In genomic region chr3:119893165-119893910, GRCm38 (mm10) we compare ENCODE assay signal across 9 mouse cellular contexts.
DNase-seq lines count a peak whose midpoint lies in the region; ATAC-seq and TF ChIP-seq lines count a peak whose summit lies in the region.
"Had no signal": no experiment of that assay in that cellular context is flagged by ENCODE, and none has a peak within 500 bp of the region (broad histone marks: within the 10 kb centered on the region; RNA-seq: fewer than 3 reads in every experiment).

No protein-coding gene starts in this region.

- H3K4me1 ChIP-seq in heart, postnatal 0 days (ENCODE audit: control insufficient read depth, insufficient read depth) = no peaks in the 10 kb centered on the region
- no peaks in the 10 kb centered on the region; the same call in 1 of the 2 replicates for H3K4me1 ChIP-seq in forebrain, postnatal 0 days (ENCODE audit: insufficient read depth)
- no peaks in the 10 kb centered on the region for H3K4me1 ChIP-seq in liver, postnatal 0 days (ENCODE audit: insufficient read depth)

- H3K9ac ChIP-seq in heart, postnatal 0 days (replicated peaks; ENCODE audit: low read depth, low read length) = peak overlapping the region; percentile 29; the same call in 1 of the 2 replicates
- H3K9ac ChIP-seq in forebrain, postnatal 0 days = peak overlapping the region; percentile 51
- H3K9ac ChIP-seq in liver, postnatal 0 days (replicated peaks) = no peak overlapping the region

- peak overlapping the region; percentile 50 for H3K4me2 ChIP-seq in heart, postnatal 0 days (ENCODE audit: low read depth, low read length)
- peak overlapping the region; percentile 59 for H3K4me2 ChIP-seq in forebrain, postnatal 0 days (ENCODE audit: low read depth)
- H3K4me2 ChIP-seq in liver, postnatal 0 days (ENCODE audit: low read depth, low read length) = peak overlapping the region; percentile 47; the same call in 1 of the 2 replicates

- no peak for DNase-seq in heart, postnatal 0 days (ENCODE audit: low spot score)
- DNase-seq in heart, postnatal 4 days = no peak
- peak; percentile 13 for DNase-seq in embryo, embryonic 10 days (ENCODE audit: low spot score)
- peak; percentile 56 for DNase-seq in forebrain, postnatal 0 days
- DNase-seq in liver, postnatal 0 days = no peak
- DNase-seq in thymus, adult 18-20 months = no peak
- DNase-seq in frontal cortex, postnatal 25 days (ENCODE audit: low spot score in 2 of 2) = no peak
- DNase-seq in cerebellum, adult 11 months = no peak

- no peaks in the 10 kb centered on the region for H3K27me3 ChIP-seq in heart, postnatal 0 days (ENCODE audit: control insufficient read depth, insufficient read depth, low read length)
- H3K27me3 ChIP-seq in forebrain, postnatal 0 days (ENCODE audit: insufficient read depth, low read length) = no peaks in the 10 kb centered on the region
- no peaks in the 10 kb centered on the region for H3K27me3 ChIP-seq in liver, postnatal 0 days (ENCODE audit: insufficient read depth, low read length)
- H3K27me3 ChIP-seq: Patski had no signal

- TF ChIP-seq CTCF in heart, postnatal 0 days (IDR thresholded peaks at IDR 0.05; ENCODE audit: low read depth) = no peak
- no peak for TF ChIP-seq CTCF in forebrain, postnatal 0 days (IDR thresholded peaks at IDR 0.05; ENCODE audit: low read depth)
- no peak for TF ChIP-seq CTCF in liver, postnatal 0 days (IDR thresholded peaks at IDR 0.05; ENCODE audit: low read depth)

- no peaks in the 10 kb centered on the region for H3K9me3 ChIP-seq in heart, postnatal 0 days (replicated peaks; ENCODE audit: control insufficient read depth, low read length)
- no peaks in the 10 kb centered on the region for H3K9me3 ChIP-seq in forebrain, postnatal 0 days (ENCODE audit: low read length)
- no peaks in the 10 kb centered on the region for H3K9me3 ChIP-seq in liver, postnatal 0 days (ENCODE audit: low read length)

- ATAC-seq in heart, postnatal 0 days (ENCODE audit: insufficient read depth, low read depth) = no peak
- ATAC-seq in forebrain, postnatal 0 days = peak; percentile 43
- no peak for ATAC-seq in liver, postnatal 0 days
- ATAC-seq: Patski had no signal

- no peak for TF ChIP-seq EP300 in heart, postnatal 0 days (IDR thresholded peaks at IDR 0.05; ENCODE audit: low read depth)
- TF ChIP-seq EP300 in liver, postnatal 0 days (IDR thresholded peaks at IDR 0.05; ENCODE audit: low read depth) = no peak

- H3K36me3 ChIP-seq in heart, postnatal 0 days (replicated peaks; ENCODE audit: control insufficient read depth, insufficient read depth, low read length) = no peaks in the 10 kb centered on the region
- H3K36me3 ChIP-seq in forebrain, postnatal 0 days (ENCODE audit: insufficient read depth) = no peaks in the 10 kb centered on the region
- no peaks in the 10 kb centered on the region for H3K36me3 ChIP-seq in liver, postnatal 0 days (replicated peaks; ENCODE audit: insufficient read depth, low read length)

- no peak overlapping the region for H3K27ac ChIP-seq in heart, postnatal 0 days (ENCODE audit: low read depth)
- 0 out of 2 replicates have a peak overlapping the region, but pooled peaks have one; percentile 29 for H3K27ac ChIP-seq in forebrain, postnatal 0 days (ENCODE audit: low read depth, low read length)
- no peak overlapping the region for H3K27ac ChIP-seq in liver, postnatal 0 days (ENCODE audit: low read depth)

- H3K4me3 ChIP-seq in heart, postnatal 0 days (ENCODE audit: low read depth, low read length) = peak overlapping the region; percentile 34
- peak overlapping the region; percentile 32 for H3K4me3 ChIP-seq in forebrain, postnatal 0 days (ENCODE audit: low read depth, low read length)
- no peak overlapping the region for H3K4me3 ChIP-seq in liver, postnatal 0 days (ENCODE audit: low read depth, low read length)

- WGBS in heart, postnatal 0 days = 22% methylated on average over 20 of the region's 20 CpGs
- 7% methylated on average over 20 of the region's 20 CpGs for WGBS in forebrain, postnatal 0 days
- WGBS in liver, postnatal 0 days (ENCODE audit: insufficient replicate concordance) = 32% methylated on average over 20 of the region's 20 CpGs

Comparison
In these comparisons a context has a peak if more than half of its experiments do, and no peak if none do; other contexts are left out.
1. DNase-seq: peak in embryo, embryonic 10 days (single experiment) and forebrain, postnatal 0 days (single experiment); none in heart, postnatal 0 days (single experiment), heart, postnatal 4 days (single experiment), liver, postnatal 0 days (single experiment), thymus, adult 18-20 months (0 of 2), frontal cortex, postnatal 25 days (0 of 2) and cerebellum, adult 11 months (single experiment).
2. Peak in every context shown above with its lines, with median percentiles within 50 percentile points of each other: H3K4me2 ChIP-seq.